Mouse (Mus musculus) stomach, embryonic 16.5 days (tissue): Measurements from ENCODE around the gene F11. TPM values are rescaled to one million over a fixed set of nuclear protein-coding genes. Genes with fewer than 3 reads are reported as not detected.

Experiments
- ATAC-seq: fragments of 200-750 bp; cut with Nextera tagmentation; 2 replicates; pipeline ENCODE4 v1.8.0; 2017; ENCODE audit warnings: moderate number of reproducible peaks, moderate TSS enrichment; ENCODE audit not compliant: insufficient read depth, low FRiP score
- H3K27ac ChIP-seq: fragments of 300-500 bp; sonication (generic); 2 replicates; pipeline ENCODE4 v1.5.1; 2014; ENCODE audit warnings: low read length
- H3K27me3 ChIP-seq: fragments of 300-500 bp; sonication (generic); 2 replicates; pipeline ENCODE4 v1.6.1; 2014; ENCODE audit warnings: low read length, control low read depth, mixed read lengths; ENCODE audit not compliant: control insufficient read depth, insufficient read depth
- H3K36me3 ChIP-seq: fragments of 300-500 bp; sonication (generic); 2 replicates; pipeline ENCODE4 v1.6.1; 2014; ENCODE audit warnings: low read length; ENCODE audit not compliant: control insufficient read depth, insufficient read depth
- H3K4me1 ChIP-seq: fragments of 300-500 bp; sonication (generic); 2 replicates; pipeline ENCODE4 v1.6.1; 2014; ENCODE audit warnings: low read length, control low read depth, mixed read lengths; ENCODE audit not compliant: control insufficient read depth, insufficient read depth
- H3K4me2 ChIP-seq: fragments of 300-500 bp; sonication (generic); 2 replicates; pipeline ENCODE4 v1.6.1; 2014; ENCODE audit warnings: low read depth, low read length, mixed read lengths
- H3K4me3 ChIP-seq: fragments of 300-500 bp; sonication (generic); replicated peaks from 2 replicates; pipeline ENCODE4 v1.5.1; 2014; ENCODE audit warnings: mild to moderate bottlenecking, low read length
- H3K9ac ChIP-seq: fragments of 300-500 bp; sonication (generic); 2 replicates; pipeline ENCODE4 v1.6.1; 2014; ENCODE audit warnings: low read length
- H3K9me3 ChIP-seq: fragments of 300-500 bp; sonication (generic); replicated peaks from 2 replicates; pipeline ENCODE4 v1.6.1; 2016; ENCODE audit warnings: low read length, control low read depth; ENCODE audit not compliant: control insufficient read depth
- WGBS: fragments of 180-500 bp; shearing (Covaris S2); extraction: QIAGEN DNeasy Blood & Tissue Kit; methylation state at CpG from one replicate; pipeline ENCODE4 v1.1.7; 2014; 5-methylcytosine and 5-hydroxymethylcytosine counted together
- polyA plus RNA-seq: library from polyadenylated mRNA; unstranded; fragments of >200 nt; fragmentation: Nextera tagmentation; extraction: Ambion mirVana; gene quantifications from 2 replicates; pipeline ENCODE4 v1.2.1, GENCODE M21; 2015

Gene F11
- polyA plus RNA-seq, 1 experiment from 2014 or later: 1.6 TPM

DNA sequence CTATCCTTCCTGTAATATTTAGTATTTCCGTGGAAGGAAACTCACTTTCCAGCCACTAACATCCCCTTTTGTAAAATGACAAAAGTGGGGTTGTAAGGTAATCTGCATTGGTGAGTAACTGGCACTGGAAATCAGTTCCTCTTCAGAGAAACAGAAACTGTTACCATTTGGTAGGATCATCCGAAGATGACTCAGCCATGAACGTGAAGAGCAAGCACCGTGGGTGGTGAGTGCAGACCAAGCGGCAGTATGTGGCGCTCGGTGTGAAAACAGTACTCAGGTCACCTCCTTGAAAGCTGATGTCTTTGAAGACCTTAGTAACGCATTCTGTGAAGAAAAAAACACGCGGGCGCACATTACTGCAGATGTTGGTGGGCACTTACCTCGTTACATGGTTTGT is 6.8 kb downstream of the F11 start:
- no peaks in the 10 kb centered on the region for H3K4me1 ChIP-seq
- H3K4me3 ChIP-seq: no peak overlapping the region
- H3K4me2 ChIP-seq: no peak overlapping the region
- H3K27ac ChIP-seq: no peak overlapping the region
- WGBS: 77% methylated on average over 12 of the region's 12 CpGs
- H3K27me3 ChIP-seq: no peaks in the 10 kb centered on the region
- no peak overlapping the region for H3K9ac ChIP-seq
- no peak for ATAC-seq
- no peaks in the 10 kb centered on the region for H3K9me3 ChIP-seq
- H3K36me3 ChIP-seq: no peaks in the 10 kb centered on the region

- Histone ChIP-seq H3K27ac (no peak overlapping the region), H3K4me1 (no peaks in the 10 kb centered on the region), H3K9me3 (no peaks in the 10 kb centered on the region), H3K27me3 (no peaks in the 10 kb centered on the region), H3K36me3 (no peaks in the 10 kb centered on the region), H3K4me3 (no peak overlapping the region), H3K9ac (no peak overlapping the region), H3K4me2 (no peak overlapping the region)
- WGBS: 66% methylated on average over 8 of the region's 8 CpGs
- ATAC-seq: no peak
Observed at GRCm38 (mm10) chr8:45254194-45254842, 7.5 kb downstream of the F11 start.

GRCm38 (mm10) chr8:45253586-45253985 is 8.2 kb downstream of the F11 start:
- H3K36me3 ChIP-seq: no peaks in the 10 kb centered on the region

GRCm38 (mm10) chr8:45253111-45253510 is 8.7 kb downstream of the F11 start:
- Histone ChIP-seq H3K27me3 (no peaks in the 10 kb centered on the region), H3K36me3 (no peaks in the 10 kb centered on the region), H3K4me2 (no peak overlapping the region), H3K4me1 (no peaks in the 10 kb centered on the region), H3K4me3 (no peak overlapping the region), H3K9me3 (no peaks in the 10 kb centered on the region), H3K9ac (no peak overlapping the region), H3K27ac (no peak overlapping the region)
- ATAC-seq: no peak
- 30% methylated on average over 2 of the region's 2 CpGs for WGBS

More at GRCm38 (mm10) chr8:45253586-45253985, 8.2 kb downstream of the F11 start:
- H3K9me3 ChIP-seq: no peaks in the 10 kb centered on the region
- whole genome bisulfite sequencing: 83% methylated on average over 1 of the region's 1 CpGs
- H3K4me3 ChIP-seq: no peak overlapping the region
- H3K4me2 ChIP-seq: no peak overlapping the region
- ATAC-seq: no peak
- no peak overlapping the region for H3K27ac ChIP-seq
- no peaks in the 10 kb centered on the region for H3K4me1 ChIP-seq
- no peaks in the 10 kb centered on the region for H3K27me3 ChIP-seq
- H3K9ac ChIP-seq: no peak overlapping the region

DNA sequence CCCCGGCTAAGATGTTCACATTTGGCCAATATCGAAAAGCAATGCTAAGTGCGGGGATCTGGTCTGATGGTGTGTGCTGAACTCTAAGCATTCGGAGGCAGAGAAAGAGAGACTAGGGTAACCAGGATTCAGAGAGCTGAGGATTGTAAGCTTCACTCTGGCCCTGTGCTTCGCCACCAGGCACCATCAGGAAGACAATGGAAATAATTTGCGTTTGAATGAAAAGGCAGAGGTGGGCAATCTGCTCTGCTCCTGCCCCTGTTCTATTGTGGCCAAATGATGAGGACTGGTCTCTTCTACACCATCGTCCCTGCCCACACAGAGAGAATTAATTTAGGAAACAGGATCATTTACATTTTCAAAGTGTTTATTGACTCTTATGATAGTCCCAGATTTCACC is 15.5 kb downstream of the F11 start:
- Histone ChIP-seq H3K4me1 (no peaks in the 10 kb centered on the region), H3K9ac (no peak overlapping the region), H3K4me3 (no peak overlapping the region), H3K4me2 (no peak overlapping the region), H3K36me3 (no peaks in the 10 kb centered on the region), H3K27me3 (no peaks in the 10 kb centered on the region), H3K9me3 (no peaks in the 10 kb centered on the region), H3K27ac (no peak overlapping the region)
- 73% methylated on average over 7 of the region's 7 CpGs for WGBS
- no peak for ATAC-seq

DNA sequence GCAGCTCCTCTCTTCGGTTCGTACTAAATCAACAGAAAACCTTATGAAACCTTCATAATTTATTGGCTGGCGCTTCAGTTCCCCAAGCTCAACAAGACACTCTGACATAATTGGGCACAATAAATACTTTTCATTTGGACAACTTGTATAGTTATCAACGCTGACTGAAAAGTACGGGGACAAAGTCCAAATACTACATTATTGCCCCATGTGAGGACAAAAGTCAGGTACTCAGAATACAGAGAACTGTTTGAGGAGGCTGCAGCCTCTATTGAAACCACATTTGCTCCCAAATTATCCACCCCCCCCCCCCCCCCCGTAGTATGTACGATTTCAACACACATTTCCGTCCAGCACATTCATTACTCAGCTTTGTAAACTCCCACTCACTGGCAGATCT is 22.5 kb downstream of the F11 start:
- no peak overlapping the region for H3K4me2 ChIP-seq
- WGBS: 69% methylated on average over 8 of the region's 8 CpGs
- H3K27me3 ChIP-seq: no peaks in the 10 kb centered on the region
- no peak overlapping the region for H3K9ac ChIP-seq
- H3K27ac ChIP-seq: no peak overlapping the region
- H3K36me3 ChIP-seq: no peaks in the 10 kb centered on the region
- no peaks in the 10 kb centered on the region for H3K4me1 ChIP-seq
- no peaks in the 10 kb centered on the region for H3K9me3 ChIP-seq
- ATAC-seq: no peak
- H3K4me3 ChIP-seq: no peak overlapping the region

DNA sequence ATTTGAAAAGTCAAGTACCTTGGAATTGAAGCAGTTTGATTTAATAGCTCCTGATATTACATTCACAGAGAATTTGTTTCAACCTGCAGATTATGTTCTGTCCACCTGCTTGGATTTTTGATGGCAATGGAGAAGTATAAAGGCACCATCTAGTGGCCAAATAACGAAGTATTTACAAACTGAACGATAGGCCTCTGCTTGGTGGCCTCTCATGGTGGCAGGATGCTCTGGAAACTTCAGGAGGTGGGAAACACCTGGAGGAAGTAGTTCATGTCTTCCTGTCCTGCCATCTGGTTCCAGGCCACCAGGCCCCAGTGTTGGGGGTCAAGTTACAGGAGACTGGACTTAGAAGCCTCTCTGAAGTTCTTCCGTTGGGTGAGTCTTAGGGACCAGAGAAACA is 23.5 kb downstream of the F11 start:
- Histone ChIP-seq H3K27ac (no peak overlapping the region), H3K9me3 (no peaks in the 10 kb centered on the region), H3K4me1 (no peaks in the 10 kb centered on the region), H3K9ac (no peak overlapping the region), H3K27me3 (no peaks in the 10 kb centered on the region), H3K4me2 (no peak overlapping the region), H3K36me3 (no peaks in the 10 kb centered on the region), H3K4me3 (no peak overlapping the region)
- ATAC-seq: peak; percentile 42; the same call in 1 of the 2 replicates
- WGBS: 30% methylated on average over 3 of the region's 3 CpGs

- ATAC-seq: peak; percentile 45
- H3K36me3 ChIP-seq: no peaks in the 10 kb centered on the region
- H3K27ac ChIP-seq: no peak overlapping the region
- no peaks in the 10 kb centered on the region for H3K27me3 ChIP-seq
- no peak overlapping the region for H3K4me3 ChIP-seq
- no peak overlapping the region for H3K9ac ChIP-seq
- H3K9me3 ChIP-seq: no peaks in the 10 kb centered on the region
- 22% methylated on average over 14 of the region's 14 CpGs for WGBS
- H3K4me2 ChIP-seq: peak overlapping the region; percentile 20; the same call in 1 of the 2 replicates
- no peaks in the 10 kb centered on the region for H3K4me1 ChIP-seq
Observed at GRCm38 (mm10) chr8:45236164-45236912, 25.5 kb downstream of the F11 start.

DNA sequence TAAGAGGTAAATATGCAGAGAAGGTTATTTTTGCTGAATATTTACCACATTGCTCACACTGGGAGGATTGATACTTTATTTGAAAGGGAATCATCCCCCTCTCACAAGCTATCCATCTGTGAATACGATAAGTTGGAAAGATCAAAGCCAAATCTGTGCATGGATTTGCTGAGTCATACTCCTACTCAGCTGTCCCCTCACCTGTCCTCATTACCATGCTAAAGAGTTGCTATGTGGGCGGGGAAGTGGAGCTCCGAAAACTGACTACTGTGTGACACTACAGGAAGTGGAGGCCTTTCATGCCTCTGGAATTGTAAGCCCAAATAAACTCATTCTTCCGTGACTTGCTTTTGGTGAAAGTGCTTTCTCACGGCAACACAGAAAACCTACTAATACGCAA is 26.6 kb downstream of the F11 start:
- no peak overlapping the region for H3K4me2 ChIP-seq
- no peaks in the 10 kb centered on the region for H3K36me3 ChIP-seq
- H3K9ac ChIP-seq: no peak overlapping the region
- H3K9me3 ChIP-seq: no peaks in the 10 kb centered on the region
- no peak overlapping the region for H3K4me3 ChIP-seq
- no peak overlapping the region for H3K27ac ChIP-seq
- no peak for ATAC-seq
- WGBS: 84% methylated on average over 6 of the region's 6 CpGs
- H3K27me3 ChIP-seq: no peaks in the 10 kb centered on the region
- H3K4me1 ChIP-seq: no peaks in the 10 kb centered on the region
